Mouse (Mus musculus) CH12.LX (cell line): ENCODE results near the gene Abca1. TPM values are rescaled to one million over a fixed set of nuclear protein-coding genes. Genes with fewer than 3 reads are reported as not detected.

Experiments used
- DNase-seq: peaks from one replicate; pipeline ENCODE4 v3.0.0-alpha.2; 2013; ENCODE audit errors: extremely low read depth
- H3K27ac ChIP-seq: 2 replicates; pipeline ENCODE4 v1.5.1; 2012; ENCODE audit warnings: low read depth, mild to moderate bottlenecking, control low read depth, moderate library complexity; ENCODE audit not compliant: insufficient read depth
- H3K27me3 ChIP-seq: replicated peaks from 2 replicates; pipeline ENCODE3; 2012; ENCODE audit warnings: inconsistent platforms
- H3K36me3 ChIP-seq, 2 experiments: replicated peaks in 1 of 2; 2 replicates each; pipeline versions ENCODE3 to v1.6.1; 2012; ENCODE audit warnings: inconsistent platforms in 1 of 2, low read length in 1 of 2, mild to moderate bottlenecking in 1 of 2, mixed read lengths in 1 of 2, moderate library complexity in 1 of 2; ENCODE audit not compliant: control insufficient read depth in 1 of 2, insufficient read depth in 1 of 2
- H3K4me1 ChIP-seq, 2 experiments: 2 replicates each; pipeline ENCODE4 v1.6.1; 2012; ENCODE audit warnings: inconsistent platforms in 1 of 2, moderate library complexity in 1 of 2; ENCODE audit not compliant: insufficient read depth in 2 of 2, control insufficient read depth in 1 of 2
- H3K4me2 ChIP-seq: 2 replicates; pipeline ENCODE4 v1.6.1; 2012; ENCODE audit warnings: low read depth, mild to moderate bottlenecking, control low read depth; ENCODE audit not compliant: poor library complexity, insufficient read depth, severe bottlenecking
- H3K4me3 ChIP-seq, 3 experiments: fragments of 150-350 bp in 1 of 3; sonication (generic) in 1 of 3; replicated peaks in 1 of 3; 2 replicates each; pipeline versions ENCODE3 to v1.5.1; 2011 to 2012; ENCODE audit warnings: low read depth in 2 of 3, low read length in 2 of 3, mild to moderate bottlenecking in 2 of 3, moderate library complexity in 2 of 3, control low read depth in 1 of 3, improper control_type of control experiment in 1 of 3, inconsistent platforms in 1 of 3, mixed read lengths in 1 of 3; ENCODE audit not compliant: poor library complexity in 1 of 3
- H3K79me2 ChIP-seq: replicated peaks from 2 replicates; pipeline ENCODE4 v1.6.1; 2012; ENCODE audit warnings: mild to moderate bottlenecking, moderate library complexity; ENCODE audit not compliant: control insufficient read depth, poor library complexity, insufficient read depth, severe bottlenecking; ENCODE audit errors: extremely low read depth
- H3K9ac ChIP-seq: 2 replicates; pipeline ENCODE4 v1.6.1; 2012; ENCODE audit warnings: low read depth, mild to moderate bottlenecking, control low read depth, moderate library complexity; ENCODE audit not compliant: insufficient read depth
- H3K9me3 ChIP-seq: replicated peaks from 2 replicates; pipeline ENCODE3; 2012; ENCODE audit warnings: low read length, inconsistent platforms, mixed read lengths
- CHD1 ChIP-seq: IDR thresholded peaks from 2 replicates; pipeline ENCODE4 v1.6.1; 2012; ENCODE audit warnings: low read depth, low read length, improper control_type of control experiment, inconsistent platforms
- CHD2 ChIP-seq: IDR thresholded peaks from 2 replicates; pipeline ENCODE4 v1.6.1; 2011; ENCODE audit warnings: low read length, improper control_type of control experiment
- ELF1 ChIP-seq: IDR thresholded peaks from 2 replicates; pipeline ENCODE4 v1.6.1; 2014; ENCODE audit warnings: low read depth, mild to moderate bottlenecking, inconsistent platforms, low read length, improper control_type of control experiment
- ETS1 ChIP-seq: conservative IDR thresholded peaks from 2 replicates; pipeline ENCODE4 v1.6.1; 2012; ENCODE audit warnings: low read depth, mild to moderate bottlenecking, inconsistent platforms, low read length, improper control_type of control experiment, moderate library complexity
- JUND ChIP-seq: conservative IDR thresholded peaks from 2 replicates; pipeline ENCODE4 v1.6.1; 2011; ENCODE audit warnings: low read depth, low read length, improper control_type of control experiment
- MAFK ChIP-seq: IDR thresholded peaks from 2 replicates; pipeline ENCODE4 v1.6.1; 2011; ENCODE audit warnings: low read length, improper control_type of control experiment; ENCODE audit not compliant: insufficient replicate concordance
- NRF1 ChIP-seq: IDR thresholded peaks from 2 replicates; pipeline ENCODE4 v1.6.1; 2014; ENCODE audit warnings: low read depth, mild to moderate bottlenecking, inconsistent platforms, low read length, improper control_type of control experiment, moderate library complexity
- POLR2A ChIP-seq: IDR thresholded peaks from 2 replicates; pipeline ENCODE4 v1.6.1; 2011; ENCODE audit warnings: low read depth, mild to moderate bottlenecking, improper control_type of control experiment, low read length
- POLR2AphosphoS2 ChIP-seq: IDR thresholded peaks from 2 replicates; pipeline ENCODE4 v1.6.1; 2011; ENCODE audit warnings: low read depth, low read length, improper control_type of control experiment
- SMC3 ChIP-seq: IDR thresholded peaks from 2 replicates; pipeline ENCODE4 v1.6.1; 2011; ENCODE audit warnings: low read depth, low read length, improper control_type of control experiment
- TBP ChIP-seq: conservative IDR thresholded peaks from 2 replicates; pipeline ENCODE4 v1.6.1; 2011; ENCODE audit warnings: low read depth, low read length, improper control_type of control experiment
- USF1 ChIP-seq: IDR thresholded peaks from 2 replicates; pipeline ENCODE4 v1.6.1; 2014; ENCODE audit warnings: low read depth, mild to moderate bottlenecking, inconsistent platforms, low read length, improper control_type of control experiment
- ZC3H11A ChIP-seq: IDR thresholded peaks from 2 replicates; pipeline ENCODE4 v1.6.1; 2012; ENCODE audit warnings: low read depth, mild to moderate bottlenecking, inconsistent platforms, low read length, improper control_type of control experiment
- ZKSCAN1 ChIP-seq: IDR thresholded peaks from 2 replicates; pipeline ENCODE4 v1.6.1; 2012; ENCODE audit warnings: low read depth, inconsistent platforms, low read length, improper control_type of control experiment, borderline replicate concordance
- ZNF384 ChIP-seq: IDR thresholded peaks from 2 replicates; pipeline ENCODE4 v1.6.1; 2012; ENCODE audit warnings: low read depth, low read length, improper control_type of control experiment, inconsistent platforms
- dilution Hi-C: fragments of 300-500 bp; cut with MboI; formaldehyde crosslinking; loops from 2 replicates; pipeline ENCODE4 v1.14.3; 2020; ENCODE audit warnings: low sequenced_read_pairs; ENCODE audit not compliant: extremely low pct_unique_long_range_greater_than_20kb, extremely low pct_ligation_motif_present
- in situ Hi-C: fragments of 300-500 bp; cut with MboI; formaldehyde crosslinking; loops from 3 replicates; pipeline ENCODE4 v1.14.3; 2019; ENCODE audit warnings: low sequenced_read_pairs, low pct_ligation_motif_present, low pct_unique_long_range_greater_than_20kb, mixed read lengths
- polyA plus RNA-seq: library from polyadenylated mRNA; unstranded; fragments of >175 nt; gene quantifications from 2 replicates; pipeline ENCODE4 v1.2.1, GENCODE M21; 2012; ENCODE audit warnings: low read depth; ENCODE audit not compliant: insufficient read length
- total RNA-seq, 2 experiments: library from RNA; depleted of rRNA; stranded (reverse); fragments of 300-350 nt in 1 of 2; fragments of >200 nt in 1 of 2; gene quantifications; 2 replicates each; pipeline ENCODE4 v1.2.3; 2012 to 2014

The Abca1 gene
- total and polyA plus RNA-seq, 3 experiments: 0.13 to 0.46 (median 0.35) TPM

DNA sequence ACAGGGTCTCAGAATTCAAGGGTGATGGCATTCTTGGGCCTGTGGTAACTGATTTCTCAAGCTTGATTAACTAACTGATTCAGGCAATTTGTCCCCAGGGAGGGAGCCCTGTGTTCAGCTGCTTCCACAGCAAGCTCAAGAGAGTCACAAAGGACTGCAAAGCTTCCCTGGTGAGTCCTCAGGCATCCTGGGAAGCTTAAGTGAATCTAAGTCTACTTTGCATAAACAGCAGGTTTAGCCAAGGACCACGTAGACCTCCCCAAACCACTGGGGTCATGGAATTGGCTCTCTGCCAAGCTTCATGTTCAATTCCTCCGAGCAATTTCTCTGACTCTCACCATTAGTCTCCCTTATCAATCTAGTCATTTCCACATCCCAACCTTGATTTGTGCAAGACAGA lies 12.2 kb downstream of the Abca1 start:
- Histone ChIP-seq H3K4me1 (peaks cover 12 to 45% of the 10 kb centered on the region in 2 experiments), H3K9ac (no peak overlapping the region), H3K79me2 (no peaks in the 10 kb centered on the region), H3K36me3 (no peaks in the 10 kb centered on the region), H3K4me2 (no peak overlapping the region), H3K27ac (no peak overlapping the region), H3K4me3 (no peak overlapping the region), H3K9me3 (no peaks in the 10 kb centered on the region), H3K27me3 (peaks cover 5% of the 10 kb centered on the region)
- TF ChIP-seq POLR2AphosphoS2 (no peak), ZC3H11A (no peak), ZNF384 (no peak), SMC3 (no peak), ZKSCAN1 (no peak), JUND (no peak), MAFK (no peak), NRF1 (no peak), CHD1 (no peak), TBP (no peak), CHD2 (no peak), POLR2A (no peak), USF1 (no peak), ELF1 (no peak)
- dilution Hi-C loops (no loop called here), in situ Hi-C loops (no loop called here)
- DNase-seq: no peak

DNA sequence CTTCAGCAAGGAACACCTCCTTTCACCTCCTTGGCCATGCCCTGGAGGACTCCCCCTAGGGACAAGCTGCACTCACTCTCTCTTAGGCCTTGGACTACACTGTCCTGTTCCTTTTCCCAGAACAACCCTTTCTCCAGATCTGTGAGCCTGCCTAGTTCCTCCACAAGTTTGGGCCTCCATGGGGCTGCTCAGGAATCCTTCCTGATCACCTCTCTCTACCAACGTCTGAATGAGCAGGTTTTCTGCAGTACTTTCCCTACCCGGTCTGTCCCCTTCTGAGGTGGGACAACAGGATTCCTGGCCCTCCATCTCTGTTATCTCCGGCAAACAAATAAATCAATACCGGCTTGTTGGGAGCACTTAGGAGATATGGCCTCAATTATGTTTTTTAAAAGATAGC lies 12.6 kb downstream of the Abca1 start:
- no peak overlapping the region for H3K9ac ChIP-seq
- DNase-seq: no peak
- peaks cover 12 to 45% of the 10 kb centered on the region in 2 experiments for H3K4me1 ChIP-seq
- H3K79me2 ChIP-seq: no peaks in the 10 kb centered on the region
- H3K27ac ChIP-seq: no peak overlapping the region
- dilution Hi-C loops: no loop called here
- TF ChIP-seq ZKSCAN1 (no peak), TBP (no peak)
- no peaks in the 10 kb centered on the region for H3K9me3 ChIP-seq
- in situ Hi-C loops: no loop called here
- H3K27me3 ChIP-seq: peaks cover 4% of the 10 kb centered on the region
- no peaks in the 10 kb centered on the region for H3K36me3 ChIP-seq
- no peak overlapping the region for H3K4me2 ChIP-seq
- H3K4me3 ChIP-seq: no peak overlapping the region

GRCm38 (mm10) chr4:53146227-53146949 lies 13.3 kb downstream of the Abca1 start:
- Histone ChIP-seq H3K4me1 (peaks cover 12 to 40% of the 10 kb centered on the region in 2 experiments), H3K27ac (no peak overlapping the region), H3K4me2 (no peak overlapping the region), H3K27me3 (no peaks in the 10 kb centered on the region), H3K9ac (no peak overlapping the region), H3K4me3 (no peak overlapping the region), H3K36me3 (no peaks in the 10 kb centered on the region), H3K79me2 (no peaks in the 10 kb centered on the region), H3K9me3 (no peaks in the 10 kb centered on the region)
- dilution Hi-C loops (no loop called here), in situ Hi-C loops (no loop called here)
- no peak for TF ChIP-seq ETS1
- no peak for DNase-seq
